Mouse (Mus musculus): Measurements from ENCODE around the gene Fhl2.
"Not testable (repeated sequence)": the region's sequence is repeated elsewhere in the genome, so short reads cannot be mapped to it uniquely, and the experiment has no call there.

GRCm38 (mm10) chr1:43136488-43137029, 60.2 kb downstream of the Fhl2 start:
- not testable (repeated sequence) for TF ChIP-seq POLR2A (IDR thresholded peaks at IDR 0.05; ENCODE audit: control insufficient read depth, extremely low read depth, insufficient read depth, low read length, poor library complexity); CTCF (IDR thresholded peaks at IDR 0.05; ENCODE audit: borderline replicate concordance, control insufficient read depth, extremely low read depth, insufficient read depth, low read length, poor library complexity)

Data from thymus, adult 2 months (tissue).